Mouse (Mus musculus) stomach, postnatal 0 days (tissue): ENCODE results near the gene Cluh. TPM values are rescaled to one million over a fixed set of nuclear protein-coding genes. Genes with fewer than 3 reads are reported as not detected.

Experiments used
- ATAC-seq: fragments of 200-750 bp; cut with Nextera tagmentation; 2 replicates; pipeline ENCODE4 v1.8.0; 2017; ENCODE audit not compliant: low FRiP score, low TSS enrichment
- DNase-seq: peaks from one replicate; pipeline ENCODE4 v3.0.0-alpha.2; 2016; ENCODE audit warnings: low spot score
- H3K27ac ChIP-seq: fragments of 300-500 bp; sonication (generic); replicated peaks from 2 replicates; pipeline ENCODE4 v1.5.1; 2014; ENCODE audit warnings: mild to moderate bottlenecking, control low read depth
- H3K27me3 ChIP-seq: fragments of 300-500 bp; sonication (generic); 2 replicates; pipeline ENCODE4 v1.6.1; 2014; ENCODE audit warnings: low read length; ENCODE audit not compliant: control insufficient read depth, insufficient read depth
- H3K36me3 ChIP-seq: fragments of 300-500 bp; sonication (generic); 2 replicates; pipeline ENCODE4 v1.6.1; 2014; ENCODE audit warnings: low read length, mixed read lengths; ENCODE audit not compliant: control insufficient read depth, insufficient read depth
- H3K4me1 ChIP-seq: fragments of 300-500 bp; sonication (generic); replicated peaks from 2 replicates; pipeline ENCODE4 v1.6.1; 2014; ENCODE audit warnings: antibody characterized with exemption; ENCODE audit not compliant: control insufficient read depth, insufficient read depth
- H3K4me2 ChIP-seq: fragments of 300-500 bp; sonication (generic); replicated peaks from 2 replicates; pipeline ENCODE4 v1.6.1; 2014; ENCODE audit warnings: low read depth, mild to moderate bottlenecking, control low read depth, moderate library complexity
- H3K4me3 ChIP-seq: fragments of 300-500 bp; sonication (generic); 2 replicates; pipeline ENCODE4 v1.5.1; 2014; ENCODE audit warnings: low read depth, low read length, control low read depth
- H3K9ac ChIP-seq: fragments of 300-500 bp; sonication (generic); 2 replicates; pipeline ENCODE4 v1.6.1; 2014; ENCODE audit warnings: mild to moderate bottlenecking, low read length, control low read depth, mixed read lengths
- H3K9me3 ChIP-seq: fragments of 300-500 bp; sonication (generic); 2 replicates; pipeline ENCODE4 v1.6.1; 2016; ENCODE audit warnings: low read length; ENCODE audit not compliant: control insufficient read depth
- CTCF ChIP-seq: IDR thresholded peaks from 2 replicates; pipeline ENCODE4 v1.5.1; 2016; ENCODE audit warnings: antibody characterized with exemption, low read depth, mild to moderate bottlenecking, moderate library complexity
- EP300 ChIP-seq: optimal IDR thresholded peaks from 2 replicates; pipeline ENCODE3; 2016; ENCODE audit warnings: antibody characterized with exemption
- WGBS: fragments of 180-500 bp; shearing (Covaris S2); extraction: QIAGEN DNeasy Blood & Tissue Kit; methylation state at CpG from one replicate; pipeline ENCODE4 v1.1.7; 2014; 5-methylcytosine and 5-hydroxymethylcytosine counted together
- polyA plus RNA-seq: library from polyadenylated mRNA; unstranded; fragments of >200 nt; fragmentation: Nextera tagmentation; extraction: Ambion mirVana; gene quantifications from 2 replicates; pipeline ENCODE4 v1.2.1, GENCODE M21; 2015

The Cluh gene
- polyA plus RNA-seq, 1 experiment from 2014 or later, result 17.8 TPM

GRCm38 (mm10) chr11:74615571-74615970 is 33.7 kb upstream of the Cluh start:
- Histone ChIP-seq H3K9ac (no peak overlapping the region), H3K27me3 (peaks cover 2% of the 10 kb centered on the region; the same call in 1 of the 2 replicates), H3K4me1 (no peaks in the 10 kb centered on the region; the same call in 1 of the 2 replicates), H3K36me3 (no peaks in the 10 kb centered on the region), H3K9me3 (no peaks in the 10 kb centered on the region), H3K27ac (no peak overlapping the region), H3K4me3 (no peak overlapping the region), H3K4me2 (no peak overlapping the region)
- ATAC-seq (no peak), DNase-seq (no peak)
- WGBS, result 50% methylated on average over 5 of the region's 5 CpGs
- TF ChIP-seq EP300, result no peak
- TF ChIP-seq CTCF, result 0 out of 2 replicates have a peak, but pooled peaks have one; percentile 9

GRCm38 (mm10) chr11:74619201-74619955 is 29.9 kb upstream of the Cluh start, which contains the start of gene Ccdc92b:
TSS of gene Ccdc92b (plus strand) at chr11:74619605.
- Histone ChIP-seq H3K4me2 (peak within 1 kb of the TSS; percentile 43), H3K27me3 (no peaks in the 10 kb centered on the region; the same call in 1 of the 2 replicates), H3K9ac (no peak within 1 kb of the TSS), H3K9me3 (no peaks in the 10 kb centered on the region), H3K36me3 (no peaks in the 10 kb centered on the region), H3K27ac (no peak within 1 kb of the TSS), H3K4me3 (peak within 1 kb of the TSS; percentile 4; the same call in 1 of the 2 replicates), H3K4me1 (no peaks in the 10 kb centered on the region)
- peak; percentile 84 for ATAC-seq
- TF ChIP-seq CTCF (peak; percentile 33), EP300 (no peak)
- WGBS, result under 1% methylated on average over 46 of the region's 63 CpGs
- peak; percentile 90 for DNase-seq

GRCm38 (mm10) chr11:74619956-74620300 is 29.4 kb upstream of the Cluh start:
- Histone ChIP-seq H3K9ac (no peak overlapping the region), H3K27ac (no peak overlapping the region), H3K4me2 (peak overlapping the region; percentile 43; the same call in 1 of the 2 replicates), H3K36me3 (no peaks in the 10 kb centered on the region), H3K4me3 (0 out of 2 replicates have a peak overlapping the region, but pooled peaks have one; percentile 4), H3K27me3 (no peaks in the 10 kb centered on the region; the same call in 1 of the 2 replicates), H3K9me3 (no peaks in the 10 kb centered on the region), H3K4me1 (no peaks in the 10 kb centered on the region)
- TF ChIP-seq CTCF, result no peak
- DNase-seq (no peak), ATAC-seq (no peak)
- 4% methylated on average over 16 of the region's 16 CpGs for WGBS

GRCm38 (mm10) chr11:74621974-74622669 is 27.2 kb upstream of the Cluh start:
- no peak overlapping the region for H3K27ac ChIP-seq
- TF ChIP-seq CTCF, result no peak
- TF ChIP-seq EP300, result no peak
- DNase-seq, result no peak
- no peak overlapping the region for H3K4me3 ChIP-seq
- WGBS, result 70% methylated on average over 8 of the region's 8 CpGs
- ATAC-seq, result no peak
- no peaks in the 10 kb centered on the region for H3K4me1 ChIP-seq
- H3K36me3 ChIP-seq, result no peaks in the 10 kb centered on the region
- H3K4me2 ChIP-seq, result no peak overlapping the region
- H3K9me3 ChIP-seq, result no peaks in the 10 kb centered on the region
- H3K27me3 ChIP-seq, result no peaks in the 10 kb centered on the region; the same call in 1 of the 2 replicates
- H3K9ac ChIP-seq, result no peak overlapping the region

- ATAC-seq (no peak), DNase-seq (peak; percentile 63)
- Histone ChIP-seq H3K4me2 (no peak overlapping the region), H3K27me3 (no peaks in the 10 kb centered on the region; the same call in 1 of the 2 replicates), H3K27ac (no peak overlapping the region), H3K4me1 (no peaks in the 10 kb centered on the region), H3K9ac (no peak overlapping the region), H3K4me3 (no peak overlapping the region), H3K36me3 (no peaks in the 10 kb centered on the region), H3K9me3 (no peaks in the 10 kb centered on the region)
- 59% methylated on average over 6 of the region's 6 CpGs for WGBS
- no peak for TF ChIP-seq CTCF
- TF ChIP-seq EP300, result no peak
Observed at GRCm38 (mm10) chr11:74623693-74624092, 25.6 kb upstream of the Cluh start.

- H3K4me3 ChIP-seq, result no peak overlapping the region
- no peaks in the 10 kb centered on the region for H3K9me3 ChIP-seq
- H3K27ac ChIP-seq, result no peak overlapping the region
- DNase-seq (no peak), ATAC-seq (no peak)
- no peak overlapping the region for H3K9ac ChIP-seq
- H3K36me3 ChIP-seq, result no peaks in the 10 kb centered on the region
- no peaks in the 10 kb centered on the region for H3K27me3 ChIP-seq
- H3K4me2 ChIP-seq, result no peak overlapping the region
- TF ChIP-seq CTCF, result no peak
- TF ChIP-seq EP300, result no peak
- no peaks in the 10 kb centered on the region for H3K4me1 ChIP-seq
Observed at GRCm38 (mm10) chr11:74625333-74625732, 24.0 kb upstream of the Cluh start.
